Mouse (Mus musculus) left cerebral cortex, adult 18-20 months (tissue): ENCODE results near the gene Plek. TPM values are rescaled to one million over a fixed set of nuclear protein-coding genes. Genes with fewer than 3 reads are reported as not detected.
"Not testable (repeated sequence)": the region's sequence is repeated elsewhere in the genome, so short reads cannot be mapped to it uniquely, and the experiment has no call there.

Experiments used
- DNase-seq, 2 experiments: peaks; one replicate each; pipeline ENCODE4 v3.0.0; 2021 to 2022; ENCODE audit warnings: low spot score in 2 of 2, mixed read lengths in 1 of 2
- long read RNA-seq, 2 experiments: library from polyadenylated mRNA; stranded (forward); transcript quantifications; one replicate each; pipeline ENCODE4 v2.0.0; 2021
- total RNA-seq, 2 experiments: library from RNA; stranded (reverse); gene quantifications; 2 replicates each; pipeline ENCODE4 v1.2.3; 2021

The Plek gene
- total RNA-seq: 1 to 10 TPM; 7.5 TPM
- long read RNA-seq, experiment 1, full-length matches to known transcripts: 6 of 8 reads
- long read RNA-seq, experiment 1, partial matches to known transcripts: 0 of 8 reads
- long read RNA-seq, experiment 1, other reads (novel, unspliced or antisense): 2 of 8 reads
- long read RNA-seq, experiment 2, full-length matches to known transcripts: 4 of 7 reads
- long read RNA-seq, experiment 2, partial matches to known transcripts: 1 of 7 reads
- long read RNA-seq, experiment 2, other reads (novel, unspliced or antisense): 2 of 7 reads

GRCm38 (mm10) chr11:17051545-17052475 lies at the start of gene Plek, which contains the start of gene Cnrip1:
Plek (minus strand) TSS chr11:17052381.
Cnrip1 (plus strand) TSS chr11:17051586.
- peak; percentile 81 to 90 for DNase-seq

GRCm38 (mm10) chr11:17086106-17086505 lies 33.9 kb upstream of the Plek start:
- no peak for DNase-seq

GRCm38 (mm10) chr11:17083866-17084265 lies 31.7 kb upstream of the Plek start:
- DNase-seq: peak; percentile 25 to 38

- DNase-seq: no peak
Observed at GRCm38 (mm10) chr11:17083455-17083854, 31.3 kb upstream of the Plek start.

- peak in 1 of 2 experiments; percentile 31 for DNase-seq
Observed at GRCm38 (mm10) chr11:17082953-17083352, 30.8 kb upstream of the Plek start.

- no peak for DNase-seq
Observed at GRCm38 (mm10) chr11:17082086-17082485, 29.9 kb upstream of the Plek start.

- DNase-seq: no peak
Observed at GRCm38 (mm10) chr11:17075656-17076055, 23.5 kb upstream of the Plek start.

GRCm38 (mm10) chr11:17069360-17069759 lies 17.2 kb upstream of the Plek start:
- DNase-seq: not testable (repeated sequence)

GRCm38 (mm10) chr11:17052476-17053049 lies 382 bp upstream of the Plek start:
- peak; percentile 31 to 39 for DNase-seq

GRCm38 (mm10) chr11:17045806-17046205 lies 6.4 kb downstream of the Plek start:
- DNase-seq: peak in 1 of 2 experiments; percentile 25

GRCm38 (mm10) chr11:17023984-17024383 lies 28.2 kb downstream of the Plek start:
- no peak for DNase-seq

GRCm38 (mm10) chr11:17023206-17023605 lies 29.0 kb downstream of the Plek start:
- DNase-seq: no peak

- no peak for DNase-seq
Observed at GRCm38 (mm10) chr11:17019328-17019727, 32.9 kb downstream of the Plek start.

- no peak for DNase-seq
Observed at GRCm38 (mm10) chr11:17012948-17013347, 39.2 kb downstream of the Plek start.

GRCm38 (mm10) chr11:17008498-17008941 lies 43.7 kb downstream of the Plek start:
- DNase-seq: no peak

- DNase-seq: no peak
Observed at GRCm38 (mm10) chr11:17007517-17008173, 44.5 kb downstream of the Plek start.

- DNase-seq: not testable (repeated sequence)
Observed at GRCm38 (mm10) chr11:17006526-17006925, 45.7 kb downstream of the Plek start.

GRCm38 (mm10) chr11:17004899-17005846 lies 47.0 kb downstream of the Plek start:
- no peak for DNase-seq

- no peak for DNase-seq
Observed at GRCm38 (mm10) chr11:17003757-17004156, 48.4 kb downstream of the Plek start.
